Mouse (Mus musculus) frontal cortex, adult 2 months (tissue): ENCODE measurements around the gene Cpa2. TPM values are rescaled to one million over a fixed set of nuclear protein-coding genes. Genes with fewer than 3 reads are reported as not detected.
A peak's percentile ranks its signal among the peaks of the same experiment; 100 is the strongest.

Experiments used
- DNase-seq, 2 experiments: peaks; one replicate each; pipeline ENCODE4 v3.0.0; 2022; ENCODE audit warnings: low spot score in 1 of 2; ENCODE audit errors: extremely low spot score in 1 of 2
- polyA plus RNA-seq: library from polyadenylated mRNA; depleted of rRNA; stranded (reverse); fragments of >200 nt; gene quantifications from 2 replicates; pipeline ENCODE4 v1.2.3, GENCODE M21; 2012; rRNA removed

Cpa2 gene
- polyA plus RNA-seq: 2.7 and 4.3 TPM in 2 replicates

DNA sequence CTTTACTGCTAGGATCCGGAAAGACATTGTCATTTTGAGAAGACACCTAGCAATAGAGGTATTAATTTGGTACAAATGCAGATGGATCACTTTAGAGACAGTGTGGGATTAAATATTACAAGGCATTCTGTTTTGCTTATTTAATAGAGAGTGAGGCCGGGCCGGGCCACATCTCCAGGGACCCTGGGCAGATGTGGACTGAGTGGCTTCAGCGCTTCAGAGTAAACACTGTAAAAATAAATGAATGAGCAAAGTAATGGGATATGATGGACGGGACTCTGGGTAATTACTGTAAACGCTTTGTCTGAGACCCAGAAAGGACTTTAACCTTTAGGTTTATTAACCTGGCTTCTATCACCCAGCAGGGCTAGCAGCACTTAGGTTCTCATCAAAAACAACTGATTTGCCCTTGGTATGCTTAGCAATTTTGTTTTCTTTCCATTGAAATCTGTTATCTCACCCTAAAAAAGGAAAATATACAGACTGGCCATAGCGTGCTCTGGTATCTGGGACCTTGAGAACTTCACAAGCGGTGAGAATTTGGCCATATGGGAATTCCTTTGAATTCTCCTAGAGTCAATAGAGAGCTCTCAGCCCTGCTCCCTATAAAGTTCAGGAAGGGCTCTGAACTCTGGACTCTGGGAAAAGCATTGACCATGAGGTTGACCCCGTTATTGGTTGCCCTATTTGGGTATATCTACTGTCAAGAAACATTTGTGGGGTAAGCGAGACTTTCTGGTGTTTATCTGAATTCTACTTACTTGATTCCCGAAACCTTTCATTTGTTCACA, at the start of gene Cpa2:
Gene Cpa2, plus strand, starts transcription at position 574 of the 791 bp plus-strand sequence.
- no peak for DNase-seq

- DNase-seq: no peak
Measured at GRCm38 (mm10) chr6:30499049-30499448, 42.3 kb upstream of the Cpa2 start.

GRCm38 (mm10) chr6:30508824-30509223, 32.6 kb upstream of the Cpa2 start:
- no peak for DNase-seq

GRCm38 (mm10) chr6:30509265-30510239, 31.8 kb upstream of the Cpa2 start, which contains the start of the genes Tmem209 and Ssmem1:
Gene Tmem209 (minus strand): TSS chr6:30509783.
Gene Ssmem1 (plus strand): TSS chr6:30509849.
- peak; percentile 98 to 99 for DNase-seq

GRCm38 (mm10) chr6:30510291-30510690, 31.1 kb upstream of the Cpa2 start:
- no peak for DNase-seq

- no peak for DNase-seq
Measured at GRCm38 (mm10) chr6:30514242-30514641, 27.1 kb upstream of the Cpa2 start.

DNA sequence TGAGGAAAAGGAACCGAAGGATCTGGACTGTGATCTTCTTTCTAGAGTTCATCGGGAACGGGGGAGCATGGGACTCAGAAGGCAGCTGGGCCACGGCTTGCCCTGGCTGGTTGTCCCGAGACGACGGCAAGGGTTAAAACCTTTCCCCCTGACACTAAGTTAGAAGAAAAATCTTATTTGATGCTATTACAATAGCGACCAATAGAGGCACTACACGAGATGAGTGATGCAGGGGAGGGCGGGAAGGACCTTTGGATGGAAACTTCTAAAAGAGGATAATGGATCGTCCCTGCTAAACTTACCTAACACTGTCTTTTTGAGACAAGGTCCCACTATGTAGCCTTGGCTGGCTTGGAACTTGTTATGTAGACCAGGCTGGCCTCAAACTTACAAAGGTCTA, 21.0 kb upstream of the Cpa2 start:
- no peak for DNase-seq

DNA sequence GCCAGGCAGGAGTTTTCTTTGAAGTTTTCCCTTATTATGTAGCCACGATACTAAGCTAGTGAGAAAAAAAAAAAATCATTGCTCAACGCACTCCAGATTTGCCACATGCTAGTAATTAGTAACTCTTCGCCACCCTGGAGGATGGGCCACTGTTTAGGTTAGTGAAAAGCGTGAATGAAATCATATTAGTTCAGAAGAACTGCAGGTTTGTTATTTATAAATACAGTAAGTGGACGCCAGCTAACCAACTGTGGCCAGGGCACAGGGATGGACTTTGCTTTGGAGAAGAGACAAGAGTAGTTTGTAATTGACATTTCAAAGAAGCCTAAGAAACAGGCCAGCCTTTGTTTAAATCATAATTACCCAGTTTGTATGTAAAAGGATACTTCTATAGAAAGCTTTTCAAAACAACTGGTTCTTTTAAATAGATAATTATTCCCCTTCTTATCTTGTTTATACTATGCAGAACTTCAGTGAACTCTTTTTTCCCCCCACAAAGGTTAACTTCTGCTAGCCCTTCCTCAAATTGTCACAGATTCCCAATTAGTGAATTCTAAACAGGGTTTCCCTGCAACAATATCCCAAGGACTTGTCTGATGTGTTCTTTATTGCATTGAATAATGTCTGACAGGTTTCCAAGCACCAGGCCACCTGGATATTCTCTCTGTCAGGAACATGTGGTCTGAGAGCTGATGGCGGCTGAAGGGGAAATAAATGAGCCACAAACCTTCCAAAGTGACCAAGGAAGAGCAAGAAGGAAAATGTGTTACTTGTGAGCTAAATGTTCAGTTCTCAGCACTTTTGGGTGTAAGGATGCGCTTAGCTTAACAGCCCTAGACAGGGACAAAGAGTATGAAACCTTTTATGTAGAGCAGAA, 15.7 kb upstream of the Cpa2 start:
- DNase-seq: no peak

DNA sequence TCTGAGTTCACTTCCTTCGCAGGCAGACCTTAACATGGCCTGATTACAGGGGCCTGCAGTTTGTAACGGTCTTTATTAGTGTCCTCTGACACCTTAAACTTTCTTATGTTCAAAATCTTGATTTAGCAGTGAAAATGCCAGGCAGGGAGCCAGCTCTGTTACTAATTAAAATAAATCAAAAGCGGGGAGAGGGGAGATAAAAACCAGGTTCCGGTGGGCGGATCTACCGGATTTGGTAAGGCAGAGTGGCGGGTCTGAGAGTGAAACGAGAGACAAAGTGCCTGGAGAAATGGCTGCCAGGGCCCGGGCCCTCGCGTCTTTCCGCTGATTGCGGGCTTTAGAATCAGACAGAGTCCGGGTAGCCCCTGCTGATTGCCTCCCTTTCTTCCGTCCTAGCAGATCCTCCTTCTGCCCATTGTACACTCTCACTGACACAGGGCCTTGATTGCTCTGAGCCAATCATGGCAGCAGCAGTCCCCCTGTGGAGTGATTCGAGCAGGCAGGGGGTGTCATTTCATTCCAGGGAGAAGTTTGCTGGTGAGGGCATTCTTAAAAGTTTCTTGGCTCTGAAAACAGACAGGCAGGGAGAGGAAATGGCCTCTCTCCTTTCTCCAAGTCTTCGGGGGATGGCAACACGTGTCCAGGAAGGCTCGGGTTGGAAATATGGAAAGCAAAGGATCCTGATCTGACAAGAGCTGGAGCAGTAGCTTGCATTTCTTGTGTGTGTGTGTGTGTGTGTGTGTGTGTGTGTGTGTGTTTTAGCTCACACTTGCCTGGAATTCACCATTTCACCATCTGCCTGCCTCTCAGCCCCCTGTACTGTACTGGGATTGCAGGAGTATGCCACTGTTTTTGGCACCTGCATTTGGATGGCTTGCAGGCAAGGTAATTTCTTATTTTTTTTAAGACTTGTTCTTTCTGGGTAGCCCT, 14.5 kb upstream of the Cpa2 start:
- no peak for DNase-seq

GRCm38 (mm10) chr6:30528800-30529199, 12.6 kb upstream of the Cpa2 start:
- DNase-seq: no peak

DNA sequence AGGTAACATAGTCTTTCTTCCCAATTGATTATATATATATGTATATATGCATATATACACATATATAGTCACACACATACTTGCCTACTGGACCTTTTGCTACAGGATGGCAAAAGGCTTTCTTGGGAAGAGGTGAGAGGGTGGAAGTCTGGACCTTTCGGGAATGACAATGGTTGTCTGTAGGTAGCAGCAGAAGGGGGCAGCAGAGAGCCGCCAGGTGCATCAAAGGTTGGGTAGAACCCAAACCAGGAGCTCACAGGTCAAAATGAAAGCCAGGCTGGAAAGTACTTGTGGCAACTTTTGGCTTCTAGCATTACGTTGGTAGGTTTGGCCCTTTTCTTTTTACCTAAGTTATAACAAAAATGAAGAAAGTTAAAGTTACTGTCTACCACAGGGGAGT, 6.0 kb upstream of the Cpa2 start:
- DNase-seq: no peak

DNA sequence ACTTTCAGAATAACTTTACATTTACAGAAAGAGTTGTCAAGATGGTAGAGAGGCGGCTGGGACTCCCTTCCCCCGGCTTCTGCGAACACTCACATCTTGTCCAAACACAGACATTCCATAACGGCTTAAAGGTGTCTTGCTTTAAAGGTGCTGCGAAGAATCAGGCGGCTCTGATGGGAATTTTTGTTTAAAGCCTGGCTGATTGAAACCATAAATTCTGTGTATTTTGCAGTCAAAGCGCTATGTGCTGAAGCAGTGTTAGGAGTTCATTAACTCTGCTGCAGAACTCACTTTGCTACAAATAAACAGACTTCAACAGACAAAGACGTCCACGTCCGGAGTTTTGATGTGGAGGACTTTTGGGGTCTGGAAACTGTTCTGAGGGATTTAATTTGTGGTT, 3.1 kb upstream of the Cpa2 start:
- no peak for DNase-seq

- no peak for DNase-seq
Measured at GRCm38 (mm10) chr6:30538800-30539199, 2.6 kb upstream of the Cpa2 start.

GRCm38 (mm10) chr6:30542277-30542676, 895 bp downstream of the Cpa2 start:
- DNase-seq: no peak

DNA sequence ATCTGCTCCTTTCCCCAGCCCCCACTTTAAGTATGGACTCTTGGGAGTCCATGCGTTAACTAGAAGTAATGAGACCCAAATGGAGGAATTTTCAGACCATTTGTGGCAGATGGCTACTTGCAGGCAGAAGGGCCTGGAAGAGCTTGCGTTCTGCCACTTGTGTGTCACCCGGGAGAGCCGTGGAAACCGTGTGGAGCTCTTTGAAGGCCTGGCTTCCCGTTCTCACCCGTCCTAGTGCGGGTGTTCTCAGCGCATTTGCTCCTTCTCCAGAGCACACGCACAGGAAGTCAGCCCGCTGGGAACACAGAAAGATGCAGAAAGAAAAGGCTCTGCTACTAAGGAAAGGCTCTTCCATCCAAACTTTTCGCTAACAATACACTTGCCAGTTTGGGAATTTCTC, 1.7 kb downstream of the Cpa2 start:
- DNase-seq: no peak

DNA sequence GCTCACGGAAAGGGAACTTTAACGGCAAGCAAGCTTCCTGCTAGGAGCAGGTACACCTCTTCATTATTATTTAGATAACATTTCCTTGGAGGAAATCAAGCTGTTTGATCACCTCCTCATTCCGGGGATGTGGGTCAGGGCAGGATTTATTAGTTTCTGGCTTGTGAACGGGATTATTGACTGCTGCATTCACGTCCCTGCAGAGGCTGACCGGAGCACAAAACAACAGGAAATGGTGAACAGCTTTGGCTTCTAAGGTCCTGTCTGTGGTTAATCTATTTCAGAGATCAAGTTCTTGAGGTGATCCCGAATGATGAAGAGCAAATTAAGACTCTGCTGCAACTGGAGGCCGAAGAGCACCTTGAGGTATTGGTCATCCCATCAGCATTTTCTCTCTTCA, 2.5 kb downstream of the Cpa2 start:
- no peak for DNase-seq

- peak in 1 of 2 experiments; percentile 41 for DNase-seq
Measured at GRCm38 (mm10) chr6:30545689-30546088, 4.3 kb downstream of the Cpa2 start.

- no peak for DNase-seq
Measured at GRCm38 (mm10) chr6:30546571-30547273, 5.3 kb downstream of the Cpa2 start.

GRCm38 (mm10) chr6:30547274-30547645, 5.9 kb downstream of the Cpa2 start:
- DNase-seq: no peak
